Mouse (Mus musculus) liver, postnatal 0 days (tissue): ENCODE results near the gene Olfr980.
"Not testable (repeated sequence)": the region's sequence is repeated elsewhere in the genome, so short reads cannot be mapped to it uniquely, and the experiment has no call there.

Source experiments
- CTCF ChIP-seq: sonication (generic); IDR thresholded peaks from 2 replicates; pipeline ENCODE4 v1.5.1; 2016; ENCODE audit warnings: antibody characterized with exemption, low read depth
- EP300 ChIP-seq: IDR thresholded peaks from 2 replicates; pipeline ENCODE4 v1.6.1; 2016; ENCODE audit warnings: antibody characterized with exemption, low read depth, mild to moderate bottlenecking

DNA sequence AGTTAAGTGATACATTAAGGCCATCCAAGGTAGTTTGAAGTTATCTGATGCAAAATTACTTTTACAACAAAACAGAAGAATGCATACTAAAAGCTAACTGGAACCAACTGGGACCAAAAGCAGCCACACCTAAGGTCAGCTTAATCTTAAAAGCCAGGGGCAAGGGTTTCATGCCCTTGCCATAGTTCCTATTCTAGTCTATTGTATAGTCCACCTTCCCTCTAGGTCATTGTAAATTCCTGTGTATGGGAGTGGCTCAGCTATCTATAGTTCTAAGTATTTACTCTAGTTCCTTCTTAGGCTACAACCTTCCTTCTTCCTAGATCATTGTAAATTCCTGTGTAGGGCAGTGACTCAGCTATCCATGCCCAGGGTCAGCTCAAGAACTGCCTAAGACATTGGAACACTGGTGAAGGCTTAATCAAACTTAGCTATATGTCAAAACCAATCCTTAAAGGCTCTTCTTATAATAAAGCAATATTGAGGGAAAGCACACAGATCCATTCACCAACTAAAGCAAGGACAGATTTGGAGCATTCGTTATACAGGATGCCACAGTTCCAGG lies 32.7 kb downstream of the Olfr980 start:
- TF ChIP-seq CTCF, EP300: not testable (repeated sequence)
